Mouse (Mus musculus) liver, embryonic 14.5 days (tissue): ENCODE data around the gene Mcat.

Experiments used
- CTCF ChIP-seq: IDR thresholded peaks from 2 replicates; pipeline ENCODE4 v1.5.1; 2016; ENCODE audit warnings: antibody characterized with exemption, low read depth, control low read depth
- EP300 ChIP-seq: IDR thresholded peaks from 2 replicates; pipeline ENCODE4 v1.6.1; 2016; ENCODE audit warnings: antibody characterized with exemption, low read depth

DNA sequence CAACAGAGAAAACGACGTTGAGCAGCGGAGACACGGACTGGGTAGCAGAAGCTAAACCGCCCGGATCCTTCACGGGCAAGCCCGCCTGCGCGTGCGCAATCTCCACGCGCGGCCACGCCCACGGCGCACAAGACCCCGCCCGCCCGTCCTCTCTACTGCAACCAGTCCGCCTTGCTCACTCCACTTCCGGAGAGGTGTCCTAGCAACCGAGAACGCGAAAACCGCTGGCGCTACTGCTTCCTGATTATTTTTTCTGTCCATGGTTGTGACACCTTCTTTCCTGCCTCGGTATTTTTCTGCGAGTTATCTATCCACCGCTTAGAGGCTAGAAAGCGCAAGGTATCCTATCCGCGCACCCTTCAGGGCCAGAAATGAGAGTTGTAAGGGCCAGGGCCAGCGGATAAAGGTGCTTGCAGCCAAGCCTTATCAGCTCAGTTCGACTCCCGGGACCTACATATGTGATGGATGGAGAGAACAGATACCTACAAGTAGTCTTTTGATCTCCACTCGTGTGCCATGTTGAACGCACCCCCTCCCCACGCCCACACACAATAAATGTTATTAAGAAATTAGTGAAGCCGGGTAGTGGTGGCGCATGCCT, 52.7 kb downstream of the Mcat start, which contains the start of gene Ttll1:
- TF ChIP-seq CTCF (no peak), EP300 (no peak)
